Mouse (Mus musculus): Measurements from ENCODE around the gene Mamstr. TPM values are rescaled to one million over a fixed set of nuclear protein-coding genes. Genes with fewer than 3 reads are reported as not detected.

The Mamstr gene
- polyA plus RNA-seq, 1 experiment from 2014 or later: 5.0 TPM

- no peaks in the 10 kb centered on the region for H3K9me3 ChIP-seq (ENCODE audit: control insufficient read depth, low read length)
- ATAC-seq (ENCODE audit: low FRiP score, low TSS enrichment): no peak
- no peak overlapping the region for H3K9ac ChIP-seq (ENCODE audit: low read depth, low read length)
- peaks cover 16% of the 10 kb centered on the region for H3K27me3 ChIP-seq (ENCODE audit: control insufficient read depth, insufficient read depth, low read length)
- WGBS: 95% methylated on average over 11 of the region's 11 CpGs
- peaks cover 4% of the 10 kb centered on the region; the same call in 1 of the 2 replicates for H3K4me1 ChIP-seq (ENCODE audit: control insufficient read depth, insufficient read depth, low read length)
- no peak overlapping the region for H3K4me3 ChIP-seq (ENCODE audit: low read length)
- no peak overlapping the region for H3K4me2 ChIP-seq (replicated peaks; ENCODE audit: low read depth, low read length)
- H3K36me3 ChIP-seq (ENCODE audit: control insufficient read depth, insufficient read depth, low read length): no peaks in the 10 kb centered on the region
- no peak overlapping the region for H3K27ac ChIP-seq (ENCODE audit: low read depth, low read length)
Observed at GRCm38 (mm10) chr7:45623507-45623906, 16.3 kb upstream of the Mamstr start.

- Histone ChIP-seq H3K9me3 (ENCODE audit: control insufficient read depth, low read length) (no peaks in the 10 kb centered on the region), H3K4me2 (replicated peaks; ENCODE audit: low read depth, low read length) (no peak overlapping the region), H3K27me3 (ENCODE audit: control insufficient read depth, insufficient read depth, low read length) (peaks cover 9% of the 10 kb centered on the region; the same call in 1 of the 2 replicates), H3K4me3 (ENCODE audit: low read length) (no peak overlapping the region), H3K4me1 (ENCODE audit: control insufficient read depth, insufficient read depth, low read length) (peaks cover 4% of the 10 kb centered on the region; the same call in 1 of the 2 replicates), H3K9ac (ENCODE audit: low read depth, low read length) (no peak overlapping the region), H3K27ac (ENCODE audit: low read depth, low read length) (no peak overlapping the region), H3K36me3 (ENCODE audit: control insufficient read depth, insufficient read depth, low read length) (no peaks in the 10 kb centered on the region)
- no peak for ATAC-seq (ENCODE audit: low FRiP score, low TSS enrichment)
- 39% methylated on average over 3 of the region's 3 CpGs for WGBS
Observed at GRCm38 (mm10) chr7:45624718-45625117, 15.1 kb upstream of the Mamstr start.

GRCm38 (mm10) chr7:45625481-45625880, 14.3 kb upstream of the Mamstr start:
- ATAC-seq (ENCODE audit: low FRiP score, low TSS enrichment): no peak
- H3K4me1 ChIP-seq (ENCODE audit: control insufficient read depth, insufficient read depth, low read length): peaks cover 4% of the 10 kb centered on the region; the same call in 1 of the 2 replicates
- H3K27me3 ChIP-seq (ENCODE audit: control insufficient read depth, insufficient read depth, low read length): peaks cover 9% of the 10 kb centered on the region; the same call in 1 of the 2 replicates
- H3K4me3 ChIP-seq (ENCODE audit: low read length): no peak overlapping the region
- 87% methylated on average over 8 of the region's 8 CpGs for WGBS
- no peaks in the 10 kb centered on the region for H3K9me3 ChIP-seq (ENCODE audit: control insufficient read depth, low read length)
- no peaks in the 10 kb centered on the region for H3K36me3 ChIP-seq (ENCODE audit: control insufficient read depth, insufficient read depth, low read length)
- no peak overlapping the region for H3K4me2 ChIP-seq (replicated peaks; ENCODE audit: low read depth, low read length)
- H3K27ac ChIP-seq (ENCODE audit: low read depth, low read length): no peak overlapping the region
- no peak overlapping the region for H3K9ac ChIP-seq (ENCODE audit: low read depth, low read length)

GRCm38 (mm10) chr7:45626571-45627076, 13.2 kb upstream of the Mamstr start:
- Histone ChIP-seq H3K27me3 (ENCODE audit: control insufficient read depth, insufficient read depth, low read length) (peaks cover 9% of the 10 kb centered on the region; the same call in 1 of the 2 replicates), H3K27ac (ENCODE audit: low read depth, low read length) (0 out of 2 replicates have a peak overlapping the region, but pooled peaks have one; percentile 42), H3K9me3 (ENCODE audit: control insufficient read depth, low read length) (no peaks in the 10 kb centered on the region), H3K4me1 (ENCODE audit: control insufficient read depth, insufficient read depth, low read length) (peaks cover 4% of the 10 kb centered on the region; the same call in 1 of the 2 replicates), H3K4me3 (ENCODE audit: low read length) (no peak overlapping the region), H3K4me2 (replicated peaks; ENCODE audit: low read depth, low read length) (no peak overlapping the region), H3K36me3 (ENCODE audit: control insufficient read depth, insufficient read depth, low read length) (no peaks in the 10 kb centered on the region), H3K9ac (ENCODE audit: low read depth, low read length) (peak overlapping the region; percentile 28; the same call in 1 of the 2 replicates)
- no peak for ATAC-seq (ENCODE audit: low FRiP score, low TSS enrichment)
- 86% methylated on average over 7 of the region's 7 CpGs for WGBS

GRCm38 (mm10) chr7:45627261-45627660, 12.5 kb upstream of the Mamstr start, which contains the start of gene Rasip1:
Gene Rasip1, plus strand, starts transcription at chr7:45627488.
- Histone ChIP-seq H3K36me3 (ENCODE audit: control insufficient read depth, insufficient read depth, low read length) (no peaks in the 10 kb centered on the region), H3K27me3 (ENCODE audit: control insufficient read depth, insufficient read depth, low read length) (peaks cover 9% of the 10 kb centered on the region; the same call in 1 of the 2 replicates), H3K9me3 (ENCODE audit: control insufficient read depth, low read length) (no peaks in the 10 kb centered on the region), H3K9ac (ENCODE audit: low read depth, low read length) (peak within 1 kb of the TSS; percentile 70), H3K4me2 (replicated peaks; ENCODE audit: low read depth, low read length) (peak within 1 kb of the TSS; percentile 94), H3K4me1 (ENCODE audit: control insufficient read depth, insufficient read depth, low read length) (peaks cover 5% of the 10 kb centered on the region), H3K4me3 (ENCODE audit: low read length) (peak within 1 kb of the TSS; percentile 51), H3K27ac (ENCODE audit: low read depth, low read length) (peak within 1 kb of the TSS; percentile 42; the same call in 1 of the 2 replicates)
- 78% methylated on average over 9 of the region's 9 CpGs for WGBS
- 0 out of 2 replicates have a peak, but pooled peaks have one; percentile 18 for ATAC-seq (ENCODE audit: low FRiP score, low TSS enrichment)

- H3K27ac ChIP-seq (ENCODE audit: low read depth, low read length): peak overlapping the region; percentile 12; the same call in 1 of the 2 replicates
- peaks cover 16% of the 10 kb centered on the region; the same call in 1 of the 2 replicates for H3K27me3 ChIP-seq (ENCODE audit: control insufficient read depth, insufficient read depth, low read length)
- under 1% methylated on average over 98 of the region's 105 CpGs for WGBS
- peak; percentile 79 for ATAC-seq (ENCODE audit: low FRiP score, low TSS enrichment)
- H3K9ac ChIP-seq (ENCODE audit: low read depth, low read length): peak overlapping the region; percentile 70
- peak overlapping the region; percentile 94 for H3K4me2 ChIP-seq (replicated peaks; ENCODE audit: low read depth, low read length)
- H3K4me1 ChIP-seq (ENCODE audit: control insufficient read depth, insufficient read depth, low read length): peaks cover 10% of the 10 kb centered on the region
- no peaks in the 10 kb centered on the region for H3K36me3 ChIP-seq (ENCODE audit: control insufficient read depth, insufficient read depth, low read length)
- no peaks in the 10 kb centered on the region for H3K9me3 ChIP-seq (ENCODE audit: control insufficient read depth, low read length)
- H3K4me3 ChIP-seq (ENCODE audit: low read length): peak overlapping the region; percentile 51
Observed at GRCm38 (mm10) chr7:45628364-45629294, 11.1 kb upstream of the Mamstr start.

GRCm38 (mm10) chr7:45630064-45630907, 9.5 kb upstream of the Mamstr start:
- Histone ChIP-seq H3K4me1 (ENCODE audit: control insufficient read depth, insufficient read depth, low read length) (peaks cover 10% of the 10 kb centered on the region), H3K27ac (ENCODE audit: low read depth, low read length) (no peak overlapping the region), H3K36me3 (ENCODE audit: control insufficient read depth, insufficient read depth, low read length) (no peaks in the 10 kb centered on the region), H3K4me2 (replicated peaks; ENCODE audit: low read depth, low read length) (no peak overlapping the region), H3K27me3 (ENCODE audit: control insufficient read depth, insufficient read depth, low read length) (peaks cover 16% of the 10 kb centered on the region; the same call in 1 of the 2 replicates), H3K9me3 (ENCODE audit: control insufficient read depth, low read length) (no peaks in the 10 kb centered on the region), H3K9ac (ENCODE audit: low read depth, low read length) (no peak overlapping the region), H3K4me3 (ENCODE audit: low read length) (no peak overlapping the region)
- WGBS: 74% methylated on average over 23 of the region's 23 CpGs
- no peak for ATAC-seq (ENCODE audit: low FRiP score, low TSS enrichment)

- Histone ChIP-seq H3K4me3 (ENCODE audit: low read length) (peak overlapping the region; percentile 22), H3K4me1 (ENCODE audit: control insufficient read depth, insufficient read depth, low read length) (peaks cover 14% of the 10 kb centered on the region), H3K9me3 (ENCODE audit: control insufficient read depth, low read length) (no peaks in the 10 kb centered on the region; the same call in 1 of the 2 replicates), H3K27ac (ENCODE audit: low read depth, low read length) (no peak overlapping the region), H3K27me3 (ENCODE audit: control insufficient read depth, insufficient read depth, low read length) (peaks cover 11% of the 10 kb centered on the region; the same call in 1 of the 2 replicates), H3K9ac (ENCODE audit: low read depth, low read length) (peak overlapping the region; percentile 53), H3K4me2 (replicated peaks; ENCODE audit: low read depth, low read length) (peak overlapping the region; percentile 46), H3K36me3 (ENCODE audit: control insufficient read depth, insufficient read depth, low read length) (0 out of 2 replicates have a peak, but pooled peaks cover 4% of the 10 kb centered on the region)
- WGBS: 14% methylated on average over 30 of the region's 35 CpGs
- ATAC-seq (ENCODE audit: low FRiP score, low TSS enrichment): no peak; the same call in 1 of the 2 replicates
Observed at GRCm38 (mm10) chr7:45632499-45632898, 7.3 kb upstream of the Mamstr start.

Data from kidney, embryonic 14.5 days (tissue).